Mouse (Mus musculus) cerebellum, adult 2 months (tissue): ENCODE results near the gene Ehd2.

Experiments
- CTCF ChIP-seq: fragments of 200-500 bp; IDR thresholded peaks from 2 replicates; pipeline ENCODE4 v1.5.1; 2011; ENCODE audit warnings: low read depth, mild to moderate bottlenecking, control low read depth, low read length, moderate library complexity, borderline replicate concordance; ENCODE audit not compliant: insufficient read depth
- POLR2A ChIP-seq: fragments of 200-500 bp; IDR thresholded peaks from 2 replicates; pipeline ENCODE4 v1.6.1; 2011; ENCODE audit warnings: low read length, control low read depth, borderline replicate concordance; ENCODE audit not compliant: insufficient read depth

GRCm38 (mm10) chr7:15907971-15908590, 59.3 kb downstream of the Ehd2 start:
- no peak for TF ChIP-seq CTCF
- no peak for TF ChIP-seq POLR2A
